Mouse (Mus musculus) layer of hippocampus, postnatal 36 days (tissue): ENCODE results near the gene Mars. TPM values are rescaled to one million over a fixed set of nuclear protein-coding genes. Genes with fewer than 3 reads are reported as not detected.
"Not testable (repeated sequence)": the region's sequence is repeated elsewhere in the genome, so short reads cannot be mapped to it uniquely, and the experiment has no call there.

Experiments
- DNase-seq, 2 experiments: peaks; one replicate each; pipeline ENCODE4 v3.0.0; 2022
- total RNA-seq, 2 experiments: library from RNA; stranded (reverse); gene quantifications; 2 replicates each; pipeline ENCODE4 v1.2.3; 2021

The Mars gene
- total RNA-seq, 2 experiments from 2014 or later: 56.1 to 56.4 TPM

DNA sequence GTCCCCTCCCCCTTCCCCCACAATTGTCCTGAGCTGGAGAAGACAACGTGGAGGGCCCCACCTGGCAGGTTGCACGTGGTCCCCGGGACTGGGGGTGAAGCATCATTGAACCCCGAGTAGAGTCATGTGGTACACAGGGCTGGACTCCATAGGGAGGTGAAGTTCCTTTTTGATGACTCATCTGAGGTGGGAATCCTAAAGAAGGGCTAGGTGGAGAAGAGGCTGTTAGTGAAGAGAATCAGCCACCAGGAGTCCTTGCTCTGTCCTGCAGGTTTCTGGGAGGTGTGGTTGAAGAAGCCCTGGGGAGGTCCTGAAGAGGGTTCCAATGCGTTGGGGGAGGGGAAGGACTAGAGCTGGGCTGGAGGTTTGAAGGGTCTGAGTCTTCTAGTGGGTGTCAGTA lies 25.4 kb upstream of the Mars start:
- no peak for DNase-seq

DNA sequence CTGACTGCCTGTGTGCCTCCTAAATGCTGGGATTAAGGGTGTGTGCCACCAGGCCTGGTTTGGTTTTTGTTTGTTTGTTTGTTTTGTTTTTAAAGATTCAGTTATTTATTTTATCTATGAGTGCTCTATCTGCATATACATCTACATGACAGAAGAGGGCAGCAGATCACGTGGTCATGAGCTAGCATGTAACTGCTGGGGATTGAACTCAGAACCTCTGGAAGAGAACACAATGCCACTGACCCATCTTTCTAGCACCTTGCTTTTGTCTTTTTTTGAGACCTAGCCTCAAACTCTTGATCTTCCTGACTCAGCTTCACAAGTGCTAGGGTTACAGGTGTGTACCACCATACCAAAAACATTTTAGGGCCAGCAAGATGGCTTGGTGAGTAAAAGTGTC lies 23.7 kb upstream of the Mars start:
- DNase-seq: no peak

DNA sequence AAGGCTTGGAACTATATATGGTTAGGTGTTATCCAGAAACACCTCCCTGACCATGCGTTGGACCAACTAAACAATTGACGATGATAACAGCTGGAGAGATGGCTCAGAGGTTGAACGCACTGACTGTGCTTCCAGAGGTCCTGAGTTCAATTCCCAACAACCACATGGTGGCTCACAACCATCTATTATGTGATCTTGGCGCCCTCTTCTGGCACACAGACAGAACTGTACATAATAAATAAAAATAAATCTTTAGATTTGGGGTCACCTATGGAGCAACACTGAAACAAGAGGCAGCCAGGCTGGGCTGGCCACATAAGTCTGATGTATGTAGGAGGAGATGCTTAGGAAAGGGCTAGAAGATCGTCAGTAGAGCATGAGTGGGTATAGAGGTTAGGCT lies 21.6 kb upstream of the Mars start:
- no peak for DNase-seq

DNA sequence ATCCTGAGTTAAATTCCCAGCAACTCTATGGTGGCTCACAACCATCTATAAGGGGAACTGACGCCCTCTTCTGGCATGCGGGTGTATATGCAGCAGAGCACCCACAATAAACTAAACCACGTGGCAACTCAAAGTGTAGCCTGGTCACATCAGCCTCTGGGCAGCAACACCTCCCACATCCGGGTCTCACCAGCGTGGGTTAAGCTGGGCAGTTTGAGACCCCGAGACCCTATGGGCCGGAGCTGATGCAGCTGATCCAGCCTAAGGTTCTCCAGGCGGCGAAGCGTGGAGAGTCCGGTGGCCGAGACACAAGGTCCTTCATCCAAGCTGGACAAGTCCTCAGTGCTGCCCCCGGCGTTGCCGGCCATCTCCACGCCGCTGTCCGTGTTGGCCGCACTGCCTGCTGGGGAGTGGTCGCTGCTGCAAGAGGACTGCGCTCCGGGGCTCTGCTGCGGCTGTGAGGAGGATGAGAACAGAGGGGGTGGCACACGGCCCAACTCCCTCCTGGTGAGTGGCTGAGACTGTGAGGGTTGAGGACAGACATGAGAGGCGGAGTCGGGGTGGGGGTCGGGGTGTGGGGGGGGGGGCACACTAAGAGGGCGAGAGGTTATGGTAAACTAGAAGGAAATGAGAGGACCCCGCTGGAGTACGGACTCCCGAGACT lies 20.8 kb upstream of the Mars start:
- DNase-seq: no peak

- DNase-seq: no peak
These were observed 18.6 kb upstream of the Mars start for GRCm38 (mm10) chr10:127330212-127330611.

- DNase-seq: no peak
These were observed 16.0 kb upstream of the Mars start for GRCm38 (mm10) chr10:127327461-127328145.

DNA sequence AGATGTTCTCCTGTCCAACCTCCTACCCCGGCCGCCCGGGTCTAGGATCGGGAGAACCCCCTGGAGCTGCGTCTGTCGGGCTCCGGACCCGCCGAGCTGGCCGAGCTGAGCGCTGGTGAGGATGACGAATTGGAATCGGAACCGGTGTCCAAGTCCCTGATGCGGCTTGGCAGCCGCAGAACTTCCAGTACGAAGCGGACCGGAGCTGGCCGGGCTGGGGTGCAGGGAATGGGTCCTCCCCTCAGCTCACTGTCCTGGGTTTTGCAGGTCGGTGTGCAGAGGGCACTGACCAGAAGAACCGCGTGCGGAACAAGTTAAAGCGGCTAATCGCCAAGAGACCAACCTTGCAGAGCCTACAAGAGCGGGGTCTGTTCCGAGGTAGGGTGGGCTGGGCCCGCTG lies 15.2 kb upstream of the Mars start:
- no peak for DNase-seq

DNA sequence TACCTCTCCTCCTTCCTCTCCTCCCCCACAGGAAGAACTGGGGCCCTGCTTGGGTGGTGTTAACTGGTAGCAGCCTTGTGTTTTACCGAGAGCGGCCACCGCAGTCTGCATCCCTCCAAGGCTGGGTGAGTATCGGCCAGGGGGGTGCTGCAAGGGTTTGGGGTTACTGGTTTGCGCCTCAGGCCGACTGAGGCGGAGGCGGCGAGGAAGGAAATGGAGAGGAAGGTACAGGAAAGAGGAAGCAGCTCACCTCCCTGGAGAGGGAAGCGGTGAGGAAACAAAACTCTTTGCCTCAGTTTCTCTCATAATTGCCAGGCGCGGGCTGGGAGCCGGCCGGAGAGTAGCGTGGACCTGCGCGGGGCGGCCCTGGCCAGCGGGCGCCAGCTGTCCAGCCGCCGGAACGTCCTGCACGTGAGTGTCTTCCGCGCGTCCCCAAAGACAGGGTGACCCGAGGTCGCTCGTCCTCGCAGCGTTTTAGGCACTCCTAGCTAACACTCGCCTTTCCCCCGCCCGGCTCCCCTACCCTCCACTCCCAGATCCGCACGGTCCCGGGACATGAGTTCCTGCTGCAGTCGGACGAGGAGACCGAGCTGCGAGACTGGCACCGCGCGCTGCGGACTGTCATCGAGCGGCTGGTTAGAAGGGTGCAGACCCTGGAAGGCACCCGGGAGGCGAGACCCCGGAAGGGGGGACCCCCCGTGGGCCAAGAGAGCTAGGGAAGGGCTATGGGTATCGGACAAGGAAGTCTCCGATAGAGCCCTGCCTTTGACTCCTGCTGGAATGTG lies 14.6 kb upstream of the Mars start:
- DNase-seq: no peak

- no peak for DNase-seq
These were observed 13.9 kb upstream of the Mars start for GRCm38 (mm10) chr10:127325454-127326016.

DNA sequence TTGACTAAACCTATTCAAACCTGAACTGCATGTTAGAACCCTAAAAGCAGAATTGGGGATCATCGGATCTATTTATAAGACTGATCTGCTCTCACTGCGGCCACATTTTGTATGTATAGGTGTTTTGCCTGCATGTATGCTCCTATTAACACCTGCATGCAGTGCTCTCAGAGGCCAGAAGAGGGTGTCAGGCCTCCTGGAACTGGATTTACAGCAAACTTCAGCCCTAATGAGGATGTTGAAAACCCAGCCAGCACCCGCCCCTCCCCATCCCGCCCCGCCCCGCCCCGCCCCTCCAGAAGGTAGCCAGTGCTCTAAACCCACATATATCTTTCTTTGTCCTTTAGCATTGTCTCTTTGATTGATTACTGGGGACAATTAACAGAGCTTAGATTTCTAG lies 12.9 kb upstream of the Mars start:
- no peak for DNase-seq

DNA sequence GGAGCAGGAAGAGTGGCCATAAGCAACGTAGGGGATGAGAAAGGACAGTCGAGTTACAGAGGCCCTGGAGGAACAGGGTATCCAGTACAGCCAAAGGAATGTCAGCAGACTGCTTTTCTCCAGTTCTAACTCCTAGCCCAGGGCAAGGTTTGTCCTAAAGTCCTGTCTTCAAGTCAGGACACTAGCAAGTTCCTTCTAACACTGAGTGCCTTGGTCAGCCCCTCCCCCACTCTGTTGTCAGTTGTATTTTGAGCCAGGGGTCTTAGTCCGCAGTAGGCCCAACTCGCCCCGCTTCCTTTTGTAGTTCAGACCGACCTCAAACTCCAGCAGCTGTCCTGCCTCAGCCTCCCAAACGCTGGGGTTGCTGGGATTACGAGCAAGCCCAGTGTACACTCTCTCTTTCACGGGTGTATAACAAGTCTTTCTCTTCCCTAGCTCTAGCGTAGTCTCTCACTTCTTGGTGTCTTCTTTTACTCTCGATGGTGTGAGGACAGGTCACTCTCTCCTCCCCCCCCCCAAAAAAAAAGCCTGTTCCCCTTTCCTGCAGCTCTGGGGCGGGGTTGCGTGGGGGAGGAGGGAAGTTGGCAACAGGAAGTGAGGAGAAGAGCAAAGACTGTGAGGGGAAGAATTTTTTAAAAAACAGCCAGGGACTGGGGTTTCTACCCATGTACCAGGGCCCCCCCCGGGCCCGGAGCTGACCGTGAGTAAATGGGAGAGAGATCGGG lies 11.7 kb upstream of the Mars start:
- DNase-seq: no peak

DNA sequence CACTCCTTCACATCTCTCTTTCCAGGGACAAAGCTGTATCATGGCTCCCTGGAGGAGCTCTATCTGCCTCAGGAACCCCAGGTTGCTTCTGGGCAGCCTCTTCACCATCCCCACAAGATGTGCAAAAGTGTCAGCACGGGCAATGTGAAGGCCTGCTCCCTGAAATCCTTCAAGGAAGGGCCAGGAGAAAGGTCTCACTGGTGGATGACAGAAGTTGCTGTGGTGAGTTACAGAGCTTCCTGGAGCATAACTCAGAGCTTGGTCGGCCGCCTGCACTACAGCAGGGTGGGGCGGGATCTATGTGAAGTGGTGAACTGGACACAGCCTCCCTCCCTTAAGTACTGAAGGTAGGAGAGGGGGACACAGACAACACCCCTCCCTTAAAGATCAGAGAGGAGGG lies 11.1 kb upstream of the Mars start:
- no peak for DNase-seq

- no peak for DNase-seq
These were observed 10.6 kb upstream of the Mars start for GRCm38 (mm10) chr10:127322178-127322577.

DNA sequence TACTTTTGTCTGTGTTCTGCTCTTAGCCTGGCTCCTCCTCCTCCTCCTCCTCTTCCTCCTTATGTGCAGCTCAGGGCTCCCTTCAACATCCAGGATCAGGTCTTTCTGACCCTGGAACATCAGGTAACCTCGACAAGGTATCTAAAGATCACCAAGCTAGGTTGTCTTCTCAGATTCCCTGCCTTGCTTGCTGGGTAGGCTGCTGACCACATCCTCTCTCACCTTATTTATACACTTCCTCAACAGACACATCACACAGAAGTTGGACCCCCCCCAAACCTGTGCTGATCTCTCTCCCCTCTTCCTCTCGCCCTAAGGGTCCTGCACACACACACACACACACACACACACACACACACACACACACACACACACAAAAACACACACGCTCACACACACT lies 10.0 kb upstream of the Mars start, which contains the start of gene Arhgap9:
Gene Arhgap9 (plus strand): TSS at position 344 of the 400 bp plus-strand sequence.
- no peak for DNase-seq

GRCm38 (mm10) chr10:127319969-127320368 lies 8.4 kb upstream of the Mars start:
- DNase-seq: no peak

- DNase-seq: no peak
These were observed 6.4 kb upstream of the Mars start for GRCm38 (mm10) chr10:127318009-127318408.

DNA sequence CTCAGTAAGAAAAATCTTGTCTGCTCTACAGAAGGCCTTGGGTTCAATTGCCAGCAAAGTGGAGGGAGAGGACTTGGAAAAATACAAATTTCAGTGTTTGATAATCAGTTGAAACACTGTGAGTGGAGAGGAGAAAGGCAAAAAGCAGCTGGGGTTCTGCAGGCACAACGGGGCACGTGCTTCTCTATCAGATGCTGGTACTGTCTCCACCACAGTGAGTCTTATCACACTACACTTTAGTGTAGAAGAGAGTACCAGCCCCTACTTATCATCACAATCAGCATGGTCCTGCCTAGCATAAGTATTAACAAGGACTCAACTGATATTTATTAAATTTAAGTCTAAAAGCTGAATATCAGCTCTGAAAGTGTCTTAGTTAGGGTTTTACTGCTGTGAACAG lies 5.7 kb upstream of the Mars start:
- no peak for DNase-seq

DNA sequence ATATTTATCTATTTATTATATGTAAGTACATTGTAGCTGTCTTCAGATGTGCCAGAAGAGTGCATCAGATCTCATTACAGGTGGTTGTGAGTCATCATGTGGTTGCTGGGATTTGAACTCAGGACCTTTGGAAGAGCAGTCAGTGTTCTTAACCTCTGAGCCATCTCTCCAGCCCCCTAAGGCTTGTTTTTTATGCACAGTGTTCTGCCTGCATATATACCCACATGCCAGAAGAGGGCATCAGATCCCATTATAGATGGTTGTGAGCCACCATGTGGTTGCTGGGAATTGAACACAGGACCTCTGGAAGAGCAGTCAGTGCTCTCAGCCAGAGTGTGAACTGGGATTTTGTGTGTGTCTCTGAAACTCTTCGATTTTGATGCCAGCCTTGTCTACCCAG lies 3.4 kb upstream of the Mars start:
- not testable (repeated sequence) for DNase-seq

GRCm38 (mm10) chr10:127313516-127313915 lies 1.9 kb upstream of the Mars start:
- DNase-seq: not testable (repeated sequence)

- no peak for DNase-seq
These were observed 1.3 kb upstream of the Mars start for GRCm38 (mm10) chr10:127312858-127313257.

GRCm38 (mm10) chr10:127312356-127312676 lies 730 bp upstream of the Mars start:
- DNase-seq: peak; percentile 66 to 74
